Mouse (Mus musculus) midbrain, embryonic 13.5 days (tissue): ENCODE results near the gene Ngdn. TPM values are rescaled to one million over a fixed set of nuclear protein-coding genes. Genes with fewer than 3 reads are reported as not detected.
"Not testable (repeated sequence)": the region's sequence is repeated elsewhere in the genome, so short reads cannot be mapped to it uniquely, and the experiment has no call there.

Experiments
- ATAC-seq: fragments of 200-750 bp; cut with Nextera tagmentation; 2 replicates; pipeline ENCODE4 v1.8.0; 2017; ENCODE audit warnings: mild to moderate bottlenecking, moderate TSS enrichment, moderate library complexity
- H3K27ac ChIP-seq: fragments of 300-500 bp; sonication (generic); 2 replicates; pipeline ENCODE4 v1.5.1; 2015; ENCODE audit warnings: inconsistent platforms, mild to moderate bottlenecking, moderate library complexity
- H3K27me3 ChIP-seq: fragments of 300-500 bp; sonication (generic); 2 replicates; pipeline ENCODE4 v1.6.1; 2015; ENCODE audit warnings: mild to moderate bottlenecking, inconsistent platforms
- H3K36me3 ChIP-seq: fragments of 300-500 bp; sonication (generic); 2 replicates; pipeline ENCODE4 v1.6.1; 2015; ENCODE audit warnings: mild to moderate bottlenecking, inconsistent platforms
- H3K4me1 ChIP-seq: fragments of 300-500 bp; sonication (generic); replicated peaks from 2 replicates; pipeline ENCODE4 v1.6.1; 2015; ENCODE audit warnings: inconsistent platforms
- H3K4me2 ChIP-seq: fragments of 300-500 bp; sonication (generic); replicated peaks from 2 replicates; pipeline ENCODE4 v1.6.1; 2015; ENCODE audit warnings: moderate library complexity, mild to moderate bottlenecking, inconsistent platforms
- H3K4me3 ChIP-seq: fragments of 300-500 bp; sonication (generic); replicated peaks from 2 replicates; pipeline ENCODE4 v1.5.1; 2015; ENCODE audit warnings: mild to moderate bottlenecking, inconsistent platforms
- H3K9ac ChIP-seq: fragments of 300-500 bp; sonication (generic); replicated peaks from 2 replicates; pipeline ENCODE4 v1.6.1; 2015; ENCODE audit warnings: mild to moderate bottlenecking, inconsistent platforms
- H3K9me3 ChIP-seq: fragments of 300-500 bp; sonication (generic); 2 replicates; pipeline ENCODE4 v1.6.1; 2016; ENCODE audit warnings: mild to moderate bottlenecking, inconsistent platforms
- WGBS: fragments of 180-500 bp; shearing (Covaris S2); methylation state at CpG from one replicate; pipeline ENCODE4 v1.1.7; 2015; 5-methylcytosine and 5-hydroxymethylcytosine counted together
- polyA plus RNA-seq: library from polyadenylated mRNA; unstranded; fragments of >200 nt; fragmentation: Nextera tagmentation; extraction: Ambion mirVana; gene quantifications from 2 replicates; pipeline ENCODE4 v1.2.1, GENCODE M21; 2015

Ngdn gene
- polyA plus RNA-seq, 1 experiment from 2014 or later = 60.4 TPM

GRCm38 (mm10) chr14:55015767-55016111, 485 bp downstream of the Ngdn start:
- peak overlapping the region; percentile 87 for H3K4me2 ChIP-seq
- no peaks in the 10 kb centered on the region for H3K27me3 ChIP-seq
- peaks cover 10% of the 10 kb centered on the region for H3K36me3 ChIP-seq
- peaks cover 14% of the 10 kb centered on the region for H3K4me1 ChIP-seq
- WGBS = 0% methylated on average over 17 of the region's 17 CpGs
- H3K9me3 ChIP-seq = peaks cover 2% of the 10 kb centered on the region; the same call in 1 of the 2 replicates
- peak overlapping the region; percentile 65 for H3K27ac ChIP-seq
- peak overlapping the region; percentile 84 for H3K4me3 ChIP-seq
- peak overlapping the region; percentile 77 for H3K9ac ChIP-seq
- no peak for ATAC-seq

GRCm38 (mm10) chr14:55016876-55017275, 1.6 kb downstream of the Ngdn start:
- Histone ChIP-seq H3K4me1 (peaks cover 14% of the 10 kb centered on the region), H3K27ac (no peak overlapping the region), H3K4me2 (no peak overlapping the region), H3K9ac (no peak overlapping the region), H3K4me3 (no peak overlapping the region), H3K27me3 (no peaks in the 10 kb centered on the region), H3K9me3 (no peaks in the 10 kb centered on the region), H3K36me3 (peaks cover 21% of the 10 kb centered on the region)
- ATAC-seq = no peak
- WGBS = 92% methylated on average over 16 of the region's 16 CpGs

- 23% methylated on average over 9 of the region's 9 CpGs for WGBS
- peaks cover 41% of the 10 kb centered on the region for H3K36me3 ChIP-seq
- H3K9ac ChIP-seq = no peak overlapping the region
- peaks cover 14% of the 10 kb centered on the region for H3K4me1 ChIP-seq
- H3K9me3 ChIP-seq = no peaks in the 10 kb centered on the region
- H3K4me3 ChIP-seq = no peak overlapping the region
- H3K27ac ChIP-seq = no peak overlapping the region
- H3K27me3 ChIP-seq = no peaks in the 10 kb centered on the region
- H3K4me2 ChIP-seq = no peak overlapping the region
- ATAC-seq = no peak; the same call in 1 of the 2 replicates
Measured at GRCm38 (mm10) chr14:55020394-55020793, 5.1 kb downstream of the Ngdn start.

- H3K4me1 ChIP-seq = peaks cover 19% of the 10 kb centered on the region
- no peak for ATAC-seq
- H3K36me3 ChIP-seq = peaks cover 39% of the 10 kb centered on the region
Measured at GRCm38 (mm10) chr14:55023011-55023410, 7.8 kb downstream of the Ngdn start.

GRCm38 (mm10) chr14:55024236-55024635, 9.0 kb downstream of the Ngdn start:
- no peak overlapping the region for H3K9ac ChIP-seq
- no peaks in the 10 kb centered on the region for H3K9me3 ChIP-seq
- no peak for ATAC-seq
- no peak overlapping the region for H3K4me3 ChIP-seq
- H3K27ac ChIP-seq = no peak overlapping the region
- H3K36me3 ChIP-seq = peaks cover 38% of the 10 kb centered on the region
- H3K4me1 ChIP-seq = peaks cover 31% of the 10 kb centered on the region
- H3K27me3 ChIP-seq = peaks cover 5% of the 10 kb centered on the region; the same call in 1 of the 2 replicates
- WGBS = 59% methylated on average over 7 of the region's 7 CpGs
- no peak overlapping the region for H3K4me2 ChIP-seq

More at GRCm38 (mm10) chr14:55023011-55023410, 7.8 kb downstream of the Ngdn start:
- peaks cover 5% of the 10 kb centered on the region; the same call in 1 of the 2 replicates for H3K27me3 ChIP-seq
- no peaks in the 10 kb centered on the region for H3K9me3 ChIP-seq
- H3K4me3 ChIP-seq = no peak overlapping the region
- no peak overlapping the region for H3K27ac ChIP-seq
- no peak overlapping the region for H3K9ac ChIP-seq
- WGBS = 92% methylated on average over 15 of the region's 15 CpGs
- no peak overlapping the region for H3K4me2 ChIP-seq

- Histone ChIP-seq H3K4me1 (peaks cover 40% of the 10 kb centered on the region), H3K4me3 (no peak overlapping the region), H3K4me2 (no peak overlapping the region), H3K9me3 (no peaks in the 10 kb centered on the region), H3K27me3 (peaks cover 5% of the 10 kb centered on the region; the same call in 1 of the 2 replicates), H3K9ac (no peak overlapping the region), H3K36me3 (peaks cover 33% of the 10 kb centered on the region), H3K27ac (no peak overlapping the region)
- 84% methylated on average over 5 of the region's 5 CpGs for WGBS
- ATAC-seq = no peak
Measured at GRCm38 (mm10) chr14:55025527-55025926, 10.3 kb downstream of the Ngdn start.

- Histone ChIP-seq H3K4me2 (peak overlapping the region; percentile 47; the same call in 1 of the 2 replicates), H3K4me3 (no peak overlapping the region), H3K9ac (0 out of 2 replicates have a peak overlapping the region, but pooled peaks have one; percentile 32), H3K4me1 (peaks cover 42% of the 10 kb centered on the region), H3K27ac (peak overlapping the region; percentile 97), H3K27me3 (peaks cover 5% of the 10 kb centered on the region; the same call in 1 of the 2 replicates), H3K36me3 (peaks cover 16% of the 10 kb centered on the region), H3K9me3 (no peaks in the 10 kb centered on the region)
- peak; percentile 37 for ATAC-seq
- 7% methylated on average over 5 of the region's 5 CpGs for WGBS
Measured at GRCm38 (mm10) chr14:55027251-55027650, 12.0 kb downstream of the Ngdn start.

GRCm38 (mm10) chr14:55027653-55028052, 12.4 kb downstream of the Ngdn start:
- WGBS = 3% methylated on average over 6 of the region's 6 CpGs

GRCm38 (mm10) chr14:55028333-55028835, 13.1 kb downstream of the Ngdn start:
- peak overlapping the region; percentile 47 for H3K4me2 ChIP-seq
- H3K27ac ChIP-seq = peak overlapping the region; percentile 97
- peaks cover 51% of the 10 kb centered on the region for H3K4me1 ChIP-seq
- 2% methylated on average over 5 of the region's 5 CpGs for WGBS
- peaks cover 5% of the 10 kb centered on the region; the same call in 1 of the 2 replicates for H3K27me3 ChIP-seq
- peaks cover 4% of the 10 kb centered on the region; the same call in 1 of the 2 replicates for H3K36me3 ChIP-seq
- H3K9ac ChIP-seq = peak overlapping the region; percentile 49
- H3K4me3 ChIP-seq = 0 out of 2 replicates have a peak overlapping the region, but pooled peaks have one; percentile 4
- H3K9me3 ChIP-seq = no peaks in the 10 kb centered on the region
- peak; percentile 78 for ATAC-seq

More at GRCm38 (mm10) chr14:55027653-55028052, 12.4 kb downstream of the Ngdn start:
- Histone ChIP-seq H3K27ac (peak overlapping the region; percentile 97), H3K36me3 (peaks cover 12% of the 10 kb centered on the region), H3K9ac (0 out of 2 replicates have a peak overlapping the region, but pooled peaks have one; percentile 32), H3K27me3 (peaks cover 5% of the 10 kb centered on the region; the same call in 1 of the 2 replicates), H3K4me2 (peak overlapping the region; percentile 47), H3K9me3 (no peaks in the 10 kb centered on the region), H3K4me3 (no peak overlapping the region; the same call in 1 of the 2 replicates), H3K4me1 (peaks cover 44% of the 10 kb centered on the region)
- peak; percentile 60 for ATAC-seq

- 5% methylated on average over 11 of the region's 11 CpGs for WGBS
- Histone ChIP-seq H3K9ac (peak overlapping the region; percentile 49), H3K36me3 (no peaks in the 10 kb centered on the region), H3K4me1 (peaks cover 52% of the 10 kb centered on the region), H3K9me3 (no peaks in the 10 kb centered on the region), H3K27me3 (peaks cover 6% of the 10 kb centered on the region; the same call in 1 of the 2 replicates), H3K4me2 (peak overlapping the region; percentile 47), H3K27ac (peak overlapping the region; percentile 97), H3K4me3 (0 out of 2 replicates have a peak overlapping the region, but pooled peaks have one; percentile 4)
- peak; percentile 49 for ATAC-seq
Measured at GRCm38 (mm10) chr14:55029034-55029698, 13.9 kb downstream of the Ngdn start.

GRCm38 (mm10) chr14:55032695-55033225, 17.5 kb downstream of the Ngdn start:
- Histone ChIP-seq H3K4me3 (peak overlapping the region; percentile 12; the same call in 1 of the 2 replicates), H3K36me3 (no peaks in the 10 kb centered on the region), H3K27ac (peak overlapping the region; percentile 57), H3K27me3 (0 out of 2 replicates have a peak, but pooled peaks cover 3% of the 10 kb centered on the region), H3K4me1 (peaks cover 42% of the 10 kb centered on the region), H3K9me3 (no peaks in the 10 kb centered on the region), H3K9ac (no peak overlapping the region), H3K4me2 (peak overlapping the region; percentile 37)
- no peak for ATAC-seq
- 16% methylated on average over 19 of the region's 19 CpGs for WGBS

- not testable (repeated sequence) for H3K27ac ChIP-seq, H3K4me3 ChIP-seq, H3K9ac ChIP-seq, H3K4me1 ChIP-seq, H3K36me3 ChIP-seq, ATAC-seq, H3K9me3 ChIP-seq, H3K4me2 ChIP-seq, H3K27me3 ChIP-seq
- WGBS = 70% methylated on average over 2 of the region's 2 CpGs
Measured at GRCm38 (mm10) chr14:55043694-55044093, 28.4 kb downstream of the Ngdn start.
